Mouse (Mus musculus) intestine, postnatal 0 days (tissue): ENCODE measurements around the gene Cachd1. TPM values are rescaled to one million over a fixed set of nuclear protein-coding genes. Genes with fewer than 3 reads are reported as not detected.
A peak's percentile ranks its signal among the peaks of the same experiment; 100 is the strongest.

Experiments used
- ATAC-seq: fragments of 200-750 bp; cut with Nextera tagmentation; 2 replicates; pipeline ENCODE4 v1.8.0; 2017; ENCODE audit warnings: mild to moderate bottlenecking, moderate TSS enrichment, moderate library complexity
- H3K27ac ChIP-seq: fragments of 300-500 bp; sonication (generic); 2 replicates; pipeline ENCODE4 v1.5.1; 2014; ENCODE audit warnings: mild to moderate bottlenecking, low read depth, low read length, moderate library complexity
- H3K27me3 ChIP-seq: fragments of 300-500 bp; sonication (generic); replicated peaks from 2 replicates; pipeline ENCODE4 v1.6.1; 2014; ENCODE audit warnings: low read length, mixed read lengths; ENCODE audit not compliant: control insufficient read depth, insufficient read depth
- H3K36me3 ChIP-seq: fragments of 300-500 bp; sonication (generic); 2 replicates; pipeline ENCODE4 v1.6.1; 2014; ENCODE audit warnings: mild to moderate bottlenecking, moderate library complexity; ENCODE audit not compliant: control insufficient read depth, insufficient read depth
- H3K4me1 ChIP-seq: fragments of 300-500 bp; sonication (generic); replicated peaks from 2 replicates; pipeline ENCODE4 v1.6.1; 2014; ENCODE audit warnings: antibody characterized with exemption, low read length, mixed read lengths; ENCODE audit not compliant: control insufficient read depth, insufficient read depth
- H3K4me2 ChIP-seq: fragments of 300-500 bp; sonication (generic); replicated peaks from 2 replicates; pipeline ENCODE4 v1.6.1; 2014; ENCODE audit warnings: low read depth, mild to moderate bottlenecking, moderate library complexity
- H3K4me3 ChIP-seq: fragments of 300-500 bp; sonication (generic); 2 replicates; pipeline ENCODE4 v1.5.1; 2014; ENCODE audit warnings: low read depth, low read length
- H3K9ac ChIP-seq: fragments of 300-500 bp; sonication (generic); 2 replicates; pipeline ENCODE4 v1.6.1; 2014; ENCODE audit warnings: mild to moderate bottlenecking, low read depth, low read length
- H3K9me3 ChIP-seq: fragments of 300-500 bp; sonication (generic); 2 replicates; pipeline ENCODE4 v1.6.1; 2016; ENCODE audit warnings: mixed run types; ENCODE audit not compliant: control insufficient read depth
- CTCF ChIP-seq: sonication (generic); IDR thresholded peaks from 2 replicates; pipeline ENCODE4 v1.5.1; 2016; ENCODE audit warnings: low read depth, mild to moderate bottlenecking, control low read depth, antibody characterized with exemption, moderate library complexity
- WGBS: fragments of 180-500 bp; shearing (Covaris S2); extraction: QIAGEN DNeasy Blood & Tissue Kit; methylation state at CpG from one replicate; pipeline ENCODE4 v1.1.7; 2014; 5-methylcytosine and 5-hydroxymethylcytosine counted together
- polyA plus RNA-seq: library from polyadenylated mRNA; unstranded; fragments of >200 nt; fragmentation: Nextera tagmentation; extraction: Ambion mirVana; gene quantifications from 2 replicates; pipeline ENCODE4 v1.2.1, GENCODE M21; 2015

The Cachd1 gene
- polyA plus RNA-seq, 1 experiment from 2014 or later: 8.2 TPM

DNA sequence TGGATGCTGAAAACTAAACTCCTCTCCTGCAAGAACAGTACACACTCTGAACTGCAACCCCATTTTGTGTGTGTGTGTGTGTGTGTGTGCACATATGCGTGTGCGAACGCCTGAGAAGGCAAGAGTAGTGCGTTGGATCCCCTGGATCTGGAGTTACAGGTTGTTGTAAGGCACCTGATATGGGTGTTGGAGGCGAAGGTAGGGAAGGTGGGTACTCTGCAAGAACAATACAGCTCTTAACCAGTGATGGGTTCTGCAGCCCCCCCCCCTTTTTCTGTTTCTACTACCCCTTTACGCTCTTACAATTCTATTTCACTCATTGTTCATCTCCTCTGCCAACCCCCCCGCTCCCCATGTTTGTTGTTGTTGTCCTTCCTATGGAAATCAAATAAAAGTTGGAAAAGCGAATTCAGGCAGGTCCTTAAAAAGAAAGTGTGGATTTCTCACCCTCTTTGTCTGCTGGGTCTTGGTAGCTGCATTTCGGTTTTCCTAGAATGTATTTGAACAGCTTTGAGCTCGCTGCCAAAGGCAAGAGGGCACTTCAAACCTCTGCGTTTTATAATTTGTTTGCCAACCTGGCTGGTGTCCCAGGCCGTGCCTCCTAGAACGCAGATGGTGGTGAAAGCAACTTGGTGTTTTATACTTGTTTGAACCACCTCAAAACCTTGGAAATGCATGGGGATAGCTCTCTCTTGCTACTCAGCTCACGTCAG, 24.4 kb downstream of the Cachd1 start:
- Histone ChIP-seq H3K27me3 (no peaks in the 10 kb centered on the region), H3K9ac (no peak overlapping the region), H3K4me3 (no peak overlapping the region), H3K36me3 (no peaks in the 10 kb centered on the region), H3K27ac (no peak overlapping the region), H3K4me2 (no peak overlapping the region), H3K4me1 (peaks cover 15% of the 10 kb centered on the region; the same call in 1 of the 2 replicates), H3K9me3 (no peaks in the 10 kb centered on the region)
- WGBS: 62% methylated on average over 14 of the region's 14 CpGs
- TF ChIP-seq CTCF: no peak
- 0 out of 2 replicates have a peak, but pooled peaks have one; percentile 17 for ATAC-seq

DNA sequence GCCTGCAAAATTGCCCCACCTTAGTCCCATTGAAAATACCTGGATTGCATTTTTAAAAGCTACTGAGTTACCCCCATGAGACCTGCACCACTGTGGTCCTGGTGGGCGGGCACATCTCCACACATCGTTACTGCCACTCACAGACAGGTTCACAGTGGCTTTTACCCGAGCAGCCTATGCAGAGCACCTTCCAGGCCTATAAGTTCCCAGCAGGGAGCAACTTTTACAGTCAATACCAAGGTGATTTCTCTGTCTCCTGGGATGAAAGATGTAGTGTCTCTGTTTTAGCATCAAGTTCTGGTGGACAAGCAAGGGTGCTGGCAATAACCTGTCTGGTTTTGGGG, 24.9 kb downstream of the Cachd1 start:
- Histone ChIP-seq H3K4me1 (peaks cover 15% of the 10 kb centered on the region; the same call in 1 of the 2 replicates), H3K27ac (no peak overlapping the region), H3K4me3 (no peak overlapping the region), H3K4me2 (no peak overlapping the region), H3K36me3 (no peaks in the 10 kb centered on the region), H3K9ac (no peak overlapping the region), H3K9me3 (no peaks in the 10 kb centered on the region), H3K27me3 (no peaks in the 10 kb centered on the region)
- TF ChIP-seq CTCF: no peak
- WGBS: 63% methylated on average over 3 of the region's 3 CpGs
- no peak for ATAC-seq

- Histone ChIP-seq H3K9me3 (no peaks in the 10 kb centered on the region), H3K9ac (no peak overlapping the region), H3K36me3 (no peaks in the 10 kb centered on the region), H3K27me3 (no peaks in the 10 kb centered on the region), H3K4me3 (no peak overlapping the region), H3K27ac (no peak overlapping the region), H3K4me2 (no peak overlapping the region), H3K4me1 (peaks cover 15% of the 10 kb centered on the region)
- WGBS: 34% methylated on average over 5 of the region's 5 CpGs
- no peak for ATAC-seq
- TF ChIP-seq CTCF: no peak
These were observed 34.7 kb downstream of the Cachd1 start for GRCm38 (mm10) chr4:100811057-100811695.

GRCm38 (mm10) chr4:100811802-100812510, 35.5 kb downstream of the Cachd1 start:
- Histone ChIP-seq H3K36me3 (no peaks in the 10 kb centered on the region), H3K4me3 (no peak overlapping the region), H3K27ac (no peak overlapping the region), H3K4me2 (0 out of 2 replicates have a peak overlapping the region, but pooled peaks have one; percentile 24), H3K9ac (no peak overlapping the region), H3K27me3 (no peaks in the 10 kb centered on the region), H3K4me1 (peaks cover 15% of the 10 kb centered on the region), H3K9me3 (no peaks in the 10 kb centered on the region)
- ATAC-seq: no peak
- TF ChIP-seq CTCF: no peak
- 56% methylated on average over 8 of the region's 8 CpGs for WGBS

- H3K36me3 ChIP-seq: no peaks in the 10 kb centered on the region
- H3K4me2 ChIP-seq: peak overlapping the region; percentile 47
- ATAC-seq: peak; percentile 76
- H3K27ac ChIP-seq: peak overlapping the region; percentile 54; the same call in 1 of the 2 replicates
- H3K27me3 ChIP-seq: no peaks in the 10 kb centered on the region
- H3K9ac ChIP-seq: no peak overlapping the region
- no peak overlapping the region for H3K4me3 ChIP-seq
- no peak for TF ChIP-seq CTCF
- 27% methylated on average over 2 of the region's 2 CpGs for WGBS
- no peaks in the 10 kb centered on the region for H3K9me3 ChIP-seq
- peaks cover 15% of the 10 kb centered on the region for H3K4me1 ChIP-seq
These were observed 37.4 kb downstream of the Cachd1 start for GRCm38 (mm10) chr4:100813767-100814461.

DNA sequence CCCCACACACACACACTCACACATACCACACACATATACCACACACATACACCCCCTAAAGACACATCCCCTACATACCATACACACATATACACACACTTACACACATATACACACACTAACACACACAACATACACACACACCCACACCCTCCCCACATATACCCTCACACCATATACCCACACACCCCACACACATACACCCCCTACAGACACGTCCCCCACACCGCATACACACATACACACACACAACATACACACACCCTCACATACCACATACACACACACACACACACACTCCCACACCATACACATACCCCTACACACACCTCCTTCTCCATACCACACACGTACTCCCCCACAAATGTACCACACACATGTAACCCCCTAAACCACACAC, 42.8 kb downstream of the Cachd1 start:
- Histone ChIP-seq H3K4me2 (no peak overlapping the region), H3K9me3 (no peaks in the 10 kb centered on the region), H3K27ac (no peak overlapping the region), H3K36me3 (no peaks in the 10 kb centered on the region), H3K27me3 (no peaks in the 10 kb centered on the region), H3K4me3 (no peak overlapping the region), H3K4me1 (peaks cover 16% of the 10 kb centered on the region), H3K9ac (no peak overlapping the region)
- ATAC-seq: no peak
- WGBS: 94% methylated on average over 3 of the region's 3 CpGs
- no peak for TF ChIP-seq CTCF
